Mouse (Mus musculus) kidney, adult 9 months (tissue): ENCODE data around the gene BC024978.

Experiments
- DNase-seq: peaks from one replicate; pipeline ENCODE4 v3.0.0; 2022

BC024978 gene

DNA sequence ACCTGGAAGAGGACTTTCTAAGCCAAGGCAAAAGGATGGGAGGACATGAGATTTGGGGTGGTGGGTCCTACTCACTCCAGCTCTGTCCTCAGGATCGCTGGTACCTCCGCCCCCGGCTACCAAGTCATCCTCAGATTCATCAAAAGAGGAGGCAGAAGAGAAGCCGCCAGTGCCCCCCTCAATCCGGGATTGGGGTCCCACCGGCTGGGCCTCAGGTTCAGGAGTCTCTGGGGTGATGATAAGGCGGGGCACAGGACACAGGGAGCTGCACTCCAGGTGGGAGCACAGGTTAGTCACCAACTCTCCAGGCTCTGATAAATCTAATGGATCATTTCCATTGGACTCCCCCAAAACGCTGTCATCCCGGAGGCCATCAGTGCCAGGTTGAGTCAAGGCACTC lies 31.7 kb downstream of the BC024978 start:
- DNase-seq, result no peak

DNA sequence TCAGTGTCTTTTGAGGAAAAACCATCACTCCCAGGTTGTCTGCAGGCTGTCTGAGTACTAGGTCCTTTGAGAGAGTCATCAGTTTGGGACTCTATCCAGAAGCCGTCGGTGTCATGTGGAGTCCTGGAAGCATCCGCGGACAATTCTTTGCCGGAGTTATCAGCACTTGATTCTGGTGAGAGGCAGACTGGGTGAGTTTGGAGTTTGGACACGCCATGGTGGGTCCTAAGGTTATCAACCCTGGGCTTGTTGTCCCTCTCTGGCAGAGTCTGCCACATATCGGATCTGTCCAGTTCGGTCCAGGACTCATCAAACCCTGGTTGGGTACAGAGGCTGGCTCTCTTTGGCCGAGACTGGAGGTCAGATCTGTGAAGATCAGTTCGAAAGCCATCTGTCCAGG lies 32.1 kb downstream of the BC024978 start:
- DNase-seq, result no peak

DNA sequence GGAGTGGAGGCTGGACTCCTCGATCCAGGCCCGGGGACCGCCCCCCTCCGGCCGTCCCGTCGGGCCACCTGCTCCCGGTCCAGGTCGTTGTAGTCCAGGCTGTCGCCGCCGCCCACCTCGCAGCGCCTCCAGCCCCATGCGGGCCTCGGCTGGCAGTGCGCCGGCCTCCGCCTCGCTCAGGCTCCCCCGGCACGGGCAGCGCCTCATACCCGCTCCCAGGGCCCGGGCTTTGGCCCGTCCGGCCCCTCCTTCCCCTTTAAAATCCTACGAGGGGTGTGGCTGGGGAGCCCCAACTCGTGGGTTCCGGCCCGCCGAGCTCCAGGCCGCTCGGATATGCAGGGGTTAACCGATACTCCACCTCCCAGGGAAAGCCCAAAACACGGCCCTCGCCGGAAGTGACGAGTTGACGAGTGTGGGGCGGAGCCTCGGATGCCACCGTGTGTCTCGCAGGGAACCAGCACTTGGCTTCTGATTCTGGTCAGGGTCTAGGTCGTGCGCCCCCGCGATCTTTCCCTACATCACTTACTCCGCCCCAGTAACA lies 32.8 kb downstream of the BC024978 start, which contains the start of gene Itpkc:
Itpkc (minus strand) TSS at position 381 of the 541 bp plus-strand sequence.
- peak; percentile 93 for DNase-seq

- DNase-seq, result no peak
Observed at GRCm38 (mm10) chr7:27228865-27229264, 33.3 kb downstream of the BC024978 start.

- DNase-seq, result no peak
Observed at GRCm38 (mm10) chr7:27230781-27231180, 35.2 kb downstream of the BC024978 start.

GRCm38 (mm10) chr7:27231693-27232331 lies 36.2 kb downstream of the BC024978 start:
- no peak for DNase-seq

GRCm38 (mm10) chr7:27232781-27233281 lies 37.2 kb downstream of the BC024978 start, which contains the start of gene Coq8b:
TSS of gene Coq8b (plus strand) at chr7:27233023.
- DNase-seq, result peak; percentile 97

DNA sequence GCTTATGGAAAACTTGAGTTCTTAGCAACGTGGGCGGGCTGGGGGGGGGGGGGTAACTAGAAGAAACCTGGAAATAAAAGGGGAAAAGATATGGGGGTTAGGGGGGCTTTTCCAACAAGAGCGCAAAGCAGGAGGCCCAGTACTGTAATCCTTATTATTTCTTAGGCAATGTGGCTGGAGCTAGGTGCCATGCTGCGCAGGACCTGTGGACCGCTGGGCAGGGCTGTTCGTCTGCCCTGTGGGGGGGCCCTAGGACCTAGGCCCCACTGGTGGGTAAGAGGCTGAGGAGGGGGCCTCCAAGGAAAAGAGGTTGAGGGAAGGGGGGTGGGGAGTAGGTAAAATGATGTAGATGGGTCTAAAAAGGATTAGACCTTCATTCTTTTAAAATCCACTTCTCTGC lies 37.7 kb downstream of the BC024978 start:
- no peak for DNase-seq

- DNase-seq, result no peak
Observed at GRCm38 (mm10) chr7:27235726-27236125, 40.1 kb downstream of the BC024978 start.

DNA sequence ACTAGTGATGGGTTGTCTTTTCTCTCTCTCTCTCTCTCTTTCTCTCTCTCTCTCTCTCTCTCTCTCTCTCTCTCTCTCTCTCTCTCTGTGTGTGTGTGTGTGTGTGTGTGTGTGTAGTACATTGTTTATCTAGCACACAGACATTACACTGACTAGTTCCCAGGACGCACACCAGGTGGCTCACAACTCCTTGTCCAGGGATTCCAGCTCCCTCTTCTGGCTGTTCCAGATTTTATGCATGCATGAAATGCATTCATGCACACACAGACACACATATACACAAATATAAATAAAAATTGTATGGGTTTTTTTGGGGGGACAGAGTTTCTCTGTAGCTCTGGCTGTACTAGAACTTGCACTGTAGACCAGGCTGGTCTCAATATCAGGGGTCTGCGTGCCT lies 41.9 kb downstream of the BC024978 start:
- DNase-seq, result no peak

GRCm38 (mm10) chr7:27238568-27238967 lies 43.0 kb downstream of the BC024978 start:
- DNase-seq, result no peak

- DNase-seq, result no peak
Observed at GRCm38 (mm10) chr7:27243211-27243610, 47.6 kb downstream of the BC024978 start.

- DNase-seq, result peak; percentile 26
Observed at GRCm38 (mm10) chr7:27244088-27244487, 48.5 kb downstream of the BC024978 start.

DNA sequence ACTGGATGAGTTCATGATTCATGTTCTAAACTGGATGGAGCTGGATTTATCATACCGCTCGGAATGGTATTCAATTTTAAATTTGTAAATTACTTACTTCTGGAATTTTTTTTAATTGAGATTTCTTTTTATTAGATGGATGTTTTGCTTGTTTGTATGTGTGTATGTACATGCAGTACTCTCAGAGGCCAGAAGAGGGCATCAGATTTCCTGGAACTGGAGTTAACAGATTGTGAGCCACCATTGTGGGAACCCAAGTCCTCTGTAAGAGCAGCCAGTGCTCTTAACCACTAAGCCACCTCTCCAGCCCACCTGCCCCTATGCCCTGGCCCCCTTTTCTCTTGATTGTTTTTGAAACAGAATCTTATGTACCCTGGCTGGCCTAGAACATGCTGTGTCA lies 53.6 kb downstream of the BC024978 start:
- DNase-seq, result peak; percentile 48

GRCm38 (mm10) chr7:27249928-27250327 lies 54.3 kb downstream of the BC024978 start:
- no peak for DNase-seq

- DNase-seq, result no peak
Observed at GRCm38 (mm10) chr7:27251946-27252345, 56.4 kb downstream of the BC024978 start.

DNA sequence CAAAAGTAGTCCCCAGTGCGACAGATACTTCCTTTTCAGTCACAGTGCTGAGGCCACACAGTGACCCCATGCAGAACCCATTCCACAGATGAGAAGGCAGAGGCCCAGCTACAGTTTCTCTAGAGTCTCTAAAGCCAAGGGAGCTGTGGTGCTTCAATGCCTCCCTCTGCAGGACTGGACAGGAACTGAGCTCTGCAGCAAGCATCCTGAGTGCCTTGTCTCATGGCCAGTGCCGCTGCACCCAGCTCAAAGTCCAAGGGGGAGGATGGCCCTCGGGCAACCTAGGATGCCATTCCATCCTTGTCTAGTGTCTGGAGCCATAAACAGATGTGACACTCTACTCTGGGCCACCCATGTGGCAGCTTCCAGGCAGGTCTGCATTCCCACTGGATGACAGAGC lies 60.1 kb downstream of the BC024978 start:
- peak; percentile 77 for DNase-seq

DNA sequence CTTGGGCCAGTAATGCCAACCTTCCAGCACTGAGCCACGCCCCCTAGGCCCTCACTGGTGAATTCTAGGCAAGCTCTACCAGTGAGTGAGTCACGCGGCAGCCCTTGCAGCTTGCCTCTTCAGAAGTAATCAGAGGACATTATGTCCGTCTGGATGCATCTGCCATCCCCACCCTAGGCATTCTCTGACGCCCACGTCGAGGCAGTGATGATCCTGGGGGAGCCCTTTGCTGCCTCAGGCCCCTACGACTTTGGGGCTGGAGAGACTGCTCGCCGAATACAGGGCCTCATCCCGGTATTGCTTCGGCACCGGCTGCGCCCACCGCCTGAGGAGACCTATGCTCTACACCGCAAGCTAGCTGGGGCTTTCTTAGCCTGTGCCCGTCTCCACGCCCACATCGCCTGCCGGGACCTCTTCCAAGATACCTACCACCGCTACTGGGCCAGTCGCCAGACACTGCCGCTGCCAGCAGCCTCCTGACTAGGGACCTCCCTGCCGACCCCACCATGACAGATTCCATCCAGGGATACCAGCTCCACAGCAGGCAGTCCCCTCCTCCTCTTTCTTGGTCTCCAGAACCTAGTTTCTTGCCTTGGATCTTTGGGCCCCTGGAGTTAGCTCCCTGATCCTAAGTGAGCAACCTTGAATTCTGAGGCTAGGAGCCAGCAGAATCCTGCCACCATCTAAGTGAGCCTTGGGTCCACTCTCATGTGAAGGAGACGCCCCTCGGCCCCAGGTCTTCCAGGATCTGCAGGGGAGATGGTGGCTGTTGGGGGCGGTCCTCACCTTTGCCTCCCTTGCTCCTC lies 61.7 kb downstream of the BC024978 start:
- DNase-seq, result peak; percentile 55

DNA sequence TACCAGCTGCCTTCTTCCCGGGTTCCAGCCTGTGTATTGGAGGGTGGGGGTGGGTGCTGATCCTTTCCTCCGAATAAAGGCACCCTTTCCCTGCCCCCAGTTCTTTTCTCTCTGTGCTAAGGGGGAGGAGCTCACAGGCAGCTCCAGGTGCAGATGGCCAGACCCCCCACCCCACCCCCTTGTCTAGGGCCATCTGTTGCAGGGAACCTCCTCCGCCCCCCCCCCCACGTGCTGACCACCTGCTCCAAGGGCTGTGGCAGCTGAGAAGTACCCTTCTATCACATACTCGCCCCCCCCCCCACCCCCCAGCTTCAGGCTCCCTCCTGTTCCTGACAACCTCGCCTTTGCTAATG lies 62.2 kb downstream of the BC024978 start:
- DNase-seq, result no peak

DNA sequence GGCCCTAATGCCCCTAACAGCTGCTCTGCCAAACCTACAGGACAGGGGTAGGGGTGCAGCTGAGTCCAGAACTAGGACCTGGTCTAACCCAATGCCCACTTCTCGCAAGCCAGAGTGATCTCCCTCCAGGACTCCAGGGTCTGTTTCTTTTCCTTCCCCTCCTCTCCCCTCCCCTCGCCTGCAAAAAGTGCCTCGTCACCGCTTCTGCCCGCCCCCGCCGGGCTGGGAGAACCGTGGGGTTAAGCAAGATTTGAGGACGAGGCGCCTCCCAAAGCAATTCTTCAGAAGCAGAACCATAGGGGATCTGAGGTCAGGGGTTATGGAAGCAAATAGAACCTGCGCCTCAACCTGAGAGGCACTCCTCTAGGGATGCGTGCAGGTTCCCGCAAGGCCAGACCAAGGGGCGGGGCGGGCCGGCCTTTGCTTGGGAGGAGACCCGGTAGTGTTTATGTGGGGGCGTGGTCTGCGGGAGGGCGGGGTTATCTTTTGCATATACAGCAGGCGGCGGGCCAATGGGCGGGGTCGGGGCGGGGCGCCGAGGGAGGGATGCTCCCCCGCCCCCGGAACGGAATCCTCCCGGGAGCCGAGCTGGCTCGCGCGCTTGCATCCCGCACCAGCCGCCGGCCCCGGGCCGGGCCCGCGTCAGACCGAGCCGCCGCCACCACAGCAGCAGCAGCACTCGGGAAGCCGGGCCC lies 62.8 kb downstream of the BC024978 start, which contains the start of gene Numbl:
Numbl (plus strand) TSS at position 229 of the 695 bp plus-strand sequence.
- peak; percentile 92 for DNase-seq

- no peak for DNase-seq
Observed at GRCm38 (mm10) chr7:27259271-27259721, 63.7 kb downstream of the BC024978 start.

GRCm38 (mm10) chr7:27259771-27260170 lies 64.2 kb downstream of the BC024978 start:
- DNase-seq, result no peak
